Mouse (Mus musculus) ovary, adult 2 months (tissue): ENCODE data around the gene Hint2. TPM values are rescaled to one million over a fixed set of nuclear protein-coding genes. Genes with fewer than 3 reads are reported as not detected.

Source experiments
- polyA plus RNA-seq: library from polyadenylated mRNA; depleted of rRNA; stranded (reverse); fragments of >200 nt; gene quantifications from 2 replicates; pipeline ENCODE4 v1.2.3, GENCODE M21; 2012; rRNA removed

Hint2 gene
- 65.2 and 84.4 TPM in 2 replicates for polyA plus RNA-seq

GRCm38 (mm10) chr4:43656339-43657109, at the start of gene Hint2:
Gene Hint2, minus strand, starts transcription at chr4:43656466.

GRCm38 (mm10) chr4:43700707-43701106, 44.4 kb upstream of the Hint2 start, which contains the start of gene Olfr70:
Gene Olfr70, minus strand, starts transcription at chr4:43700807.

GRCm38 (mm10) chr4:43668782-43669427, 12.6 kb upstream of the Hint2 start, which contains the start of the genes Tmem8b and Fam221b:
Gene Tmem8b, plus strand, starts transcription at chr4:43668971.
Gene Fam221b, minus strand, starts transcription at chr4:43669145.

GRCm38 (mm10) chr4:43653161-43654015, 2.9 kb downstream of the Hint2 start, which contains the start of gene Spag8:
Gene Spag8, minus strand, starts transcription at chr4:43653594.

GRCm38 (mm10) chr4:43631046-43631955, 25.0 kb downstream of the Hint2 start, which contains the start of gene Npr2:
Gene Npr2, plus strand, starts transcription at chr4:43631935.

Other genes with a start within 250 kb of the Hint2 start
- gene Fam166b, start 227.3 kb downstream of the Hint2 start, polyA plus RNA-seq, result 17.4 and 21.9 TPM in 2 replicates
- 102 and 112 TPM in 2 replicates for gene Tesk1, start 214.5 kb downstream of the Hint2 start, polyA plus RNA-seq
- 3.9 and 6.4 TPM in 2 replicates for gene Cd72, start 201.8 kb downstream of the Hint2 start, polyA plus RNA-seq
- not detected in 2 replicates for gene Sit1, start 172.7 kb downstream of the Hint2 start, polyA plus RNA-seq
- gene Ccdc107, start 163.6 kb downstream of the Hint2 start, polyA plus RNA-seq, result 256 and 473 TPM in 2 replicates
- gene Arhgef39, start 156.8 kb downstream of the Hint2 start, polyA plus RNA-seq, result 31.5 and 48.4 TPM in 2 replicates
- gene Car9, start 149.5 kb downstream of the Hint2 start, polyA plus RNA-seq, result 6.6 and 7.2 TPM in 2 replicates
- 105 and 120 TPM in 2 replicates for gene Tpm2, start 132.7 kb downstream of the Hint2 start, polyA plus RNA-seq
- gene Creb3, start 94.1 kb downstream of the Hint2 start, polyA plus RNA-seq, result 125 and 150 TPM in 2 replicates
- 193 and 213 TPM in 2 replicates for gene Tln1, start 93.8 kb downstream of the Hint2 start, polyA plus RNA-seq
- gene Rgp1, start 77.8 kb downstream of the Hint2 start, polyA plus RNA-seq, result 70.8 and 74.5 TPM in 2 replicates
- 26.8 and 33.6 TPM in 2 replicates for gene Gba2, start 77.6 kb downstream of the Hint2 start, polyA plus RNA-seq
- 0.63 and 1.5 TPM in 2 replicates for gene Msmp, start 72.0 kb downstream of the Hint2 start, polyA plus RNA-seq
- gene Npr2, start 24.5 kb downstream of the Hint2 start, polyA plus RNA-seq, result 113 and 117 TPM in 2 replicates
- gene Spag8, start 2.9 kb downstream of the Hint2 start, polyA plus RNA-seq, result 20.8 and 24.0 TPM in 2 replicates
- 24.0 and 31.0 TPM in 2 replicates for gene Tmem8b, start 12.5 kb upstream of the Hint2 start, polyA plus RNA-seq
- gene Fam221b, start 12.7 kb upstream of the Hint2 start, polyA plus RNA-seq, result 0.05 TPM in 1 of 2 replicates, not detected in the other
- gene Olfr70, start 44.3 kb upstream of the Hint2 start, polyA plus RNA-seq, result not detected in 2 replicates
- not detected in 2 replicates for gene Olfr71, start 53.8 kb upstream of the Hint2 start, polyA plus RNA-seq
- 4.2 and 5.3 TPM in 2 replicates for gene Hrct1, start 70.7 kb upstream of the Hint2 start, polyA plus RNA-seq
- gene Spaar, start 73.6 kb upstream of the Hint2 start, polyA plus RNA-seq, result 1.0 and 1.1 TPM in 2 replicates
- gene Olfr159, start 114.5 kb upstream of the Hint2 start, polyA plus RNA-seq, result not detected in 2 replicates
- gene Olfr156, start 167.4 kb upstream of the Hint2 start, polyA plus RNA-seq, result not detected in 2 replicates
- not detected in 2 replicates for gene Olfr157, start 183.7 kb upstream of the Hint2 start, polyA plus RNA-seq
- 0.12 TPM in 1 of 2 replicates, not detected in the other for gene Olfr155, start 195.1 kb upstream of the Hint2 start, polyA plus RNA-seq
- 22.1 and 22.2 TPM in 2 replicates for gene Reck, start 219.1 kb upstream of the Hint2 start, polyA plus RNA-seq